Mouse (Mus musculus) limb, embryonic 15.5 days (tissue): ENCODE data around the gene Camkk2. TPM values are rescaled to one million over a fixed set of nuclear protein-coding genes. Genes with fewer than 3 reads are reported as not detected.

Experiments
- ATAC-seq: fragments of 200-750 bp; cut with Nextera tagmentation; 2 replicates; pipeline ENCODE4 v1.8.0; 2017; ENCODE audit warnings: low read depth, moderate TSS enrichment; ENCODE audit not compliant: insufficient number of reproducible peaks, low FRiP score, low TSS enrichment
- H3K27ac ChIP-seq: fragments of 300-500 bp; sonication (generic); 2 replicates; pipeline ENCODE4 v1.5.1; 2015; ENCODE audit warnings: moderate library complexity, mild to moderate bottlenecking, inconsistent platforms
- H3K27me3 ChIP-seq: fragments of 300-500 bp; sonication (generic); 2 replicates; pipeline ENCODE4 v1.6.1; 2015; ENCODE audit warnings: inconsistent platforms
- H3K36me3 ChIP-seq: fragments of 300-500 bp; sonication (generic); 2 replicates; pipeline ENCODE4 v1.6.1; 2015; ENCODE audit warnings: inconsistent platforms
- H3K4me1 ChIP-seq: fragments of 300-500 bp; sonication (generic); 2 replicates; pipeline ENCODE4 v1.6.1; 2015; ENCODE audit warnings: inconsistent platforms
- H3K4me2 ChIP-seq: fragments of 300-500 bp; sonication (generic); 2 replicates; pipeline ENCODE4 v1.6.1; 2015; ENCODE audit warnings: mild to moderate bottlenecking, inconsistent platforms
- H3K4me3 ChIP-seq: fragments of 300-500 bp; sonication (generic); 2 replicates; pipeline ENCODE4 v1.5.1; 2015; ENCODE audit warnings: mild to moderate bottlenecking, inconsistent platforms
- H3K9ac ChIP-seq: fragments of 300-500 bp; sonication (generic); 2 replicates; pipeline ENCODE4 v1.6.1; 2015; ENCODE audit warnings: inconsistent platforms
- H3K9me3 ChIP-seq: fragments of 300-500 bp; sonication (generic); 2 replicates; pipeline ENCODE4 v1.6.1; 2016; ENCODE audit warnings: inconsistent platforms
- WGBS: fragments of 180-500 bp; shearing (Covaris S2); methylation state at CpG from one replicate; pipeline ENCODE4 v1.1.7; 2015; 5-methylcytosine and 5-hydroxymethylcytosine counted together
- polyA plus RNA-seq: library from polyadenylated mRNA; unstranded; fragments of >200 nt; fragmentation: Nextera tagmentation; extraction: Ambion mirVana; gene quantifications from 2 replicates; pipeline ENCODE4 v1.2.1, GENCODE M21; 2015

The Camkk2 gene
- 35.5 and 37.9 TPM in 2 replicates for polyA plus RNA-seq

- H3K27ac ChIP-seq = peak within 1 kb of the TSS; percentile 89
- H3K4me1 ChIP-seq = peaks cover 8% of the 10 kb centered on the region
- H3K9ac ChIP-seq = peak within 1 kb of the TSS; percentile 56
- H3K4me3 ChIP-seq = peak within 1 kb of the TSS; percentile 80
- H3K4me2 ChIP-seq = peak within 1 kb of the TSS; percentile 83
- no peaks in the 10 kb centered on the region for H3K27me3 ChIP-seq
- ATAC-seq = peak; percentile 81
- H3K36me3 ChIP-seq = no peaks in the 10 kb centered on the region
- H3K9me3 ChIP-seq = no peaks in the 10 kb centered on the region
- under 1% methylated on average over 53 of the region's 63 CpGs for WGBS
Measured at GRCm38 (mm10) chr5:122779277-122779834, at the start of gene Camkk2. Gene Camkk2, minus strand, starts transcription at chr5:122779409.

- WGBS = 83% methylated on average over 8 of the region's 8 CpGs
- Histone ChIP-seq H3K9ac (no peak overlapping the region), H3K27me3 (no peaks in the 10 kb centered on the region), H3K4me2 (no peak overlapping the region), H3K9me3 (no peaks in the 10 kb centered on the region), H3K4me3 (no peak overlapping the region), H3K36me3 (no peaks in the 10 kb centered on the region), H3K27ac (no peak overlapping the region), H3K4me1 (peaks cover 5% of the 10 kb centered on the region; the same call in 1 of the 2 replicates)
- ATAC-seq = no peak
Measured at GRCm38 (mm10) chr5:122825099-122825498, 45.9 kb upstream of the Camkk2 start.

- ATAC-seq = no peak
- H3K9ac ChIP-seq = no peak overlapping the region
- H3K9me3 ChIP-seq = no peaks in the 10 kb centered on the region
- peaks cover under 1% of the 10 kb centered on the region for H3K36me3 ChIP-seq
- peaks cover 11% of the 10 kb centered on the region for H3K4me1 ChIP-seq
- no peak overlapping the region for H3K4me2 ChIP-seq
- H3K27ac ChIP-seq = no peak overlapping the region
- no peaks in the 10 kb centered on the region for H3K27me3 ChIP-seq
- H3K4me3 ChIP-seq = no peak overlapping the region
- 60% methylated on average over 6 of the region's 6 CpGs for WGBS
Measured at GRCm38 (mm10) chr5:122824450-122824849, 45.2 kb upstream of the Camkk2 start.

GRCm38 (mm10) chr5:122823976-122824375, 44.8 kb upstream of the Camkk2 start:
- Histone ChIP-seq H3K4me2 (no peak overlapping the region), H3K4me3 (no peak overlapping the region), H3K36me3 (peaks cover 4% of the 10 kb centered on the region), H3K9me3 (no peaks in the 10 kb centered on the region), H3K27me3 (no peaks in the 10 kb centered on the region), H3K4me1 (peaks cover 14% of the 10 kb centered on the region), H3K9ac (no peak overlapping the region), H3K27ac (no peak overlapping the region)
- 82% methylated on average over 1 of the region's 1 CpGs for whole genome bisulfite sequencing
- no peak for ATAC-seq

GRCm38 (mm10) chr5:122822441-122822840, 43.2 kb upstream of the Camkk2 start:
- no peak for ATAC-seq
- WGBS = 89% methylated on average over 4 of the region's 4 CpGs

GRCm38 (mm10) chr5:122821524-122821885, 42.3 kb upstream of the Camkk2 start:
- peak; percentile 49; the same call in 1 of the 2 replicates for ATAC-seq
- Histone ChIP-seq H3K9ac (no peak overlapping the region; the same call in 1 of the 2 replicates), H3K27me3 (no peaks in the 10 kb centered on the region), H3K9me3 (no peaks in the 10 kb centered on the region), H3K4me2 (peak overlapping the region; percentile 51), H3K36me3 (peaks cover 27% of the 10 kb centered on the region), H3K4me1 (peaks cover 14% of the 10 kb centered on the region), H3K27ac (peak overlapping the region; percentile 98), H3K4me3 (peak overlapping the region; percentile 88)
- WGBS = 0% methylated on average over 10 of the region's 10 CpGs

More at GRCm38 (mm10) chr5:122822441-122822840, 43.2 kb upstream of the Camkk2 start:
- H3K9ac ChIP-seq = no peak overlapping the region
- H3K9me3 ChIP-seq = no peaks in the 10 kb centered on the region
- no peak overlapping the region for H3K27ac ChIP-seq
- H3K27me3 ChIP-seq = no peaks in the 10 kb centered on the region
- no peak overlapping the region for H3K4me2 ChIP-seq
- H3K4me1 ChIP-seq = peaks cover 14% of the 10 kb centered on the region
- no peak overlapping the region for H3K4me3 ChIP-seq
- H3K36me3 ChIP-seq = peaks cover 19% of the 10 kb centered on the region

- ATAC-seq = peak; percentile 100
- Histone ChIP-seq H3K9ac (peak within 1 kb of the TSS; percentile 91), H3K27me3 (no peaks in the 10 kb centered on the region), H3K27ac (peak within 1 kb of the TSS; percentile 98), H3K4me1 (peaks cover 14% of the 10 kb centered on the region), H3K4me3 (peak within 1 kb of the TSS; percentile 88), H3K9me3 (no peaks in the 10 kb centered on the region), H3K4me2 (peak within 1 kb of the TSS; percentile 51), H3K36me3 (peaks cover 31% of the 10 kb centered on the region)
- WGBS = under 1% methylated on average over 55 of the region's 55 CpGs
Measured at GRCm38 (mm10) chr5:122820777-122821523, 41.7 kb upstream of the Camkk2 start, which contains the start of gene Anapc5. Gene Anapc5, minus strand, starts transcription at chr5:122821339.

- Histone ChIP-seq H3K27ac (no peak overlapping the region), H3K9me3 (no peaks in the 10 kb centered on the region), H3K36me3 (peaks cover 79% of the 10 kb centered on the region), H3K4me1 (no peaks in the 10 kb centered on the region), H3K27me3 (no peaks in the 10 kb centered on the region), H3K4me3 (no peak overlapping the region), H3K9ac (no peak overlapping the region), H3K4me2 (no peak overlapping the region)
- no peak for ATAC-seq
- WGBS = 67% methylated on average over 3 of the region's 3 CpGs
Measured at GRCm38 (mm10) chr5:122812699-122813098, 33.5 kb upstream of the Camkk2 start.

GRCm38 (mm10) chr5:122811364-122812079, 32.3 kb upstream of the Camkk2 start:
- WGBS = 90% methylated on average over 9 of the region's 9 CpGs
- H3K27me3 ChIP-seq = no peaks in the 10 kb centered on the region
- ATAC-seq = no peak
- no peaks in the 10 kb centered on the region for H3K9me3 ChIP-seq
- no peak overlapping the region for H3K4me2 ChIP-seq
- peaks cover 79% of the 10 kb centered on the region for H3K36me3 ChIP-seq
- H3K9ac ChIP-seq = no peak overlapping the region
- H3K27ac ChIP-seq = no peak overlapping the region
- no peak overlapping the region for H3K4me3 ChIP-seq
- H3K4me1 ChIP-seq = no peaks in the 10 kb centered on the region

GRCm38 (mm10) chr5:122805503-122805902, 26.3 kb upstream of the Camkk2 start:
- Histone ChIP-seq H3K27me3 (no peaks in the 10 kb centered on the region), H3K9ac (no peak overlapping the region), H3K4me3 (no peak overlapping the region), H3K27ac (no peak overlapping the region), H3K36me3 (peaks cover 86% of the 10 kb centered on the region), H3K9me3 (no peaks in the 10 kb centered on the region), H3K4me1 (no peaks in the 10 kb centered on the region), H3K4me2 (no peak overlapping the region)
- no peak for ATAC-seq
- WGBS = 59% methylated on average over 3 of the region's 3 CpGs

GRCm38 (mm10) chr5:122802706-122803105, 23.5 kb upstream of the Camkk2 start:
- 50% methylated on average over 9 of the region's 9 CpGs for WGBS
- no peak overlapping the region for H3K4me3 ChIP-seq
- peaks cover 8% of the 10 kb centered on the region; the same call in 1 of the 2 replicates for H3K4me1 ChIP-seq
- ATAC-seq = no peak
- H3K4me2 ChIP-seq = no peak overlapping the region
- H3K9me3 ChIP-seq = no peaks in the 10 kb centered on the region
- peaks cover 98% of the 10 kb centered on the region for H3K36me3 ChIP-seq
- no peak overlapping the region for H3K27ac ChIP-seq
- H3K27me3 ChIP-seq = no peaks in the 10 kb centered on the region
- H3K9ac ChIP-seq = no peak overlapping the region

- Histone ChIP-seq H3K27me3 (no peaks in the 10 kb centered on the region), H3K27ac (no peak overlapping the region), H3K9ac (no peak overlapping the region), H3K4me1 (peaks cover 8% of the 10 kb centered on the region; the same call in 1 of the 2 replicates), H3K9me3 (no peaks in the 10 kb centered on the region), H3K36me3 (peaks cover 95% of the 10 kb centered on the region), H3K4me3 (no peak overlapping the region), H3K4me2 (no peak overlapping the region)
- ATAC-seq = no peak
- 92% methylated on average over 8 of the region's 8 CpGs for WGBS
Measured at GRCm38 (mm10) chr5:122801684-122802083, 22.5 kb upstream of the Camkk2 start.
